Mouse (Mus musculus) layer of hippocampus, adult 2 months (tissue): ENCODE measurements around the gene Cand2. TPM values are rescaled to one million over a fixed set of nuclear protein-coding genes. Genes with fewer than 3 reads are reported as not detected.
A peak's percentile ranks its signal among the peaks of the same experiment; 100 is the strongest.

Experiments
- DNase-seq, 2 experiments: peaks; one replicate each; pipeline ENCODE4 v3.0.0; 2022; ENCODE audit warnings: low spot score in 2 of 2
- H3K27ac ChIP-seq: fragments of 200-600 bp; 2 replicates; pipeline ENCODE4 v1.8.1; 2022
- H3K4me3 ChIP-seq: fragments of 200-600 bp; 2 replicates; pipeline ENCODE4 v1.8.1; 2022; ENCODE audit warnings: mild to moderate bottlenecking
- CTCF ChIP-seq: fragments of 200-600 bp; conservative IDR thresholded peaks from 2 replicates; pipeline ENCODE4 v1.8.1; 2022; ENCODE audit warnings: antibody characterized with exemption, mild to moderate bottlenecking, moderate library complexity
- total RNA-seq, 2 experiments: library from RNA; stranded (reverse); gene quantifications; 2 replicates each; pipeline ENCODE4 v1.2.3; 2021

Cand2 gene
- total RNA-seq, 2 experiments from 2014 or later = 3.2 to 4.0 TPM

- TF ChIP-seq CTCF = no peak
- Histone ChIP-seq H3K4me3 (no peak overlapping the region), H3K27ac (no peak overlapping the region)
- peak in 1 of 2 experiments; percentile 17 for DNase-seq
Observed at GRCm38 (mm10) chr6:115791842-115792686, 17.7 kb downstream of the Cand2 start.

- H3K27ac ChIP-seq = no peak overlapping the region
Observed at GRCm38 (mm10) chr6:115792691-115793215, 18.4 kb downstream of the Cand2 start.

GRCm38 (mm10) chr6:115801811-115802210 is 27.5 kb downstream of the Cand2 start:
- no peak for DNase-seq
- H3K27ac ChIP-seq = no peak overlapping the region
- no peak for TF ChIP-seq CTCF
- H3K4me3 ChIP-seq = no peak overlapping the region

More at GRCm38 (mm10) chr6:115792691-115793215, 18.4 kb downstream of the Cand2 start:
- H3K4me3 ChIP-seq = no peak overlapping the region
- TF ChIP-seq CTCF = no peak
- DNase-seq = peak in 1 of 2 experiments; percentile 21

- TF ChIP-seq CTCF = peak; percentile 83
- no peak overlapping the region for H3K27ac ChIP-seq
- DNase-seq = peak; percentile 64 to 67
- no peak overlapping the region for H3K4me3 ChIP-seq
Observed at GRCm38 (mm10) chr6:115803541-115804382, 29.4 kb downstream of the Cand2 start.

- no peak overlapping the region for H3K27ac ChIP-seq
- no peak for DNase-seq
- no peak for TF ChIP-seq CTCF
Observed at GRCm38 (mm10) chr6:115804432-115805192, 30.3 kb downstream of the Cand2 start.

GRCm38 (mm10) chr6:115807464-115808195 is 33.3 kb downstream of the Cand2 start:
- Histone ChIP-seq H3K27ac (peak overlapping the region; percentile 99), H3K4me3 (peak overlapping the region; percentile 95)
- TF ChIP-seq CTCF = no peak
- DNase-seq = no peak

More at GRCm38 (mm10) chr6:115804432-115805192, 30.3 kb downstream of the Cand2 start:
- H3K4me3 ChIP-seq = no peak overlapping the region

GRCm38 (mm10) chr6:115808196-115808487 is 33.8 kb downstream of the Cand2 start:
- no peak for DNase-seq
- Histone ChIP-seq H3K27ac (peak overlapping the region; percentile 99), H3K4me3 (peak overlapping the region; percentile 95)
- TF ChIP-seq CTCF = no peak

GRCm38 (mm10) chr6:115808488-115809231 is 34.3 kb downstream of the Cand2 start, which contains the start of gene Rpl32:
Gene Rpl32 (minus strand): TSS chr6:115808747.
- peak; percentile 80 for TF ChIP-seq CTCF
- peak within 1 kb of the TSS; percentile 95 for H3K4me3 ChIP-seq
- DNase-seq = peak; percentile 86
- H3K27ac ChIP-seq = peak within 1 kb of the TSS; percentile 99

GRCm38 (mm10) chr6:115811606-115812005 is 37.3 kb downstream of the Cand2 start:
- no peak for DNase-seq
- no peak for TF ChIP-seq CTCF
- H3K27ac ChIP-seq = no peak overlapping the region
- H3K4me3 ChIP-seq = no peak overlapping the region

GRCm38 (mm10) chr6:115814104-115814503 is 39.8 kb downstream of the Cand2 start:
- no peak overlapping the region for H3K27ac ChIP-seq
- H3K4me3 ChIP-seq = no peak overlapping the region
- peak; percentile 84 for TF ChIP-seq CTCF
- DNase-seq = peak; percentile 30 to 51

- Histone ChIP-seq H3K27ac (no peak overlapping the region), H3K4me3 (no peak overlapping the region)
- TF ChIP-seq CTCF = no peak
- DNase-seq = no peak
Observed at GRCm38 (mm10) chr6:115815041-115815440, 40.7 kb downstream of the Cand2 start.
